Mouse (Mus musculus): ENCODE results near the gene Il31ra. TPM values are rescaled to one million over a fixed set of nuclear protein-coding genes. Genes with fewer than 3 reads are reported as not detected.

The Il31ra gene
- polyA plus RNA-seq, 1 experiment, result not detected

DNA sequence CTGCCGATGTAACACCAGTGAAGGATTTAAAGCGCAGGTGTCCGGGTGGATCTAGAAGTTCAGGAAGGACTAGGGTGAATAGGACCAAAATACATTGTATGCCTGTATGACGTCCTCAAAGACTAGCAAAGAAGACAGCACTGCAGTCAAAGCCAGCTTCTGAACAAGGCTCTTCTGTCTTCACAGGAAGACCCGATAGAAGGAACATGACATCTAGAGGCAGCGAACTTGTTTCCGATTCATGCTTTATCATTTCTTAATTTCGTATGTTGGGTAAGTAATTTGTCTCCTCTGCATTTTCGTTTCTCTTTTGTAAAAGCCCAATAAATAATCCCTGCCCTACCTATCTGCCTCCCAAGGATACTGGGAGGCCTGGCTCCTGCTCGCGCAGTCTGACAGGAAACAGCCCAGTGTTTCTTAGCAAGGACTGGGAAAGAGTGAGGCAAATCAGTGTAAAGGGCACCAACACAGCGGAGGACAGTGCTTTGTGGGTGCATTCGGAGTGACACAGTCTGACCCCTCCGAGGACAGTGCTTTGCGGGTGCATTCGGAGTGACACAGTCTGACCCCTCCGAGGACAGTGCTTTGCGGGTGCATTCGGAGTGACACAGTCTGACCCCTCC is 121.6 kb downstream of the Il31ra start:
- no peak overlapping the region for H3K4me3 ChIP-seq
- TF ChIP-seq SRF (IDR thresholded peaks at IDR 0.05; ENCODE audit: control insufficient read depth, insufficient read length, low read depth) (no peak), CEBPB (IDR thresholded peaks at IDR 0.05; ENCODE audit: insufficient read depth, poor library complexity, severe bottlenecking) (no peak), MYOG (IDR thresholded peaks at IDR 0.05; ENCODE audit: control insufficient read depth in 1 of 3, insufficient read depth in 1 of 3, insufficient read length in 2 of 3, low read depth in 2 of 3) (no peak), REST (IDR thresholded peaks at IDR 0.05; ENCODE audit: insufficient read depth, insufficient read length) (no peak), POLR2A (IDR thresholded peaks at IDR 0.05; ENCODE audit: insufficient read length, low read depth) (no peak), USF1 (IDR thresholded peaks at IDR 0.05; ENCODE audit: low read depth) (no peak), TCF12 (IDR thresholded peaks at IDR 0.05; ENCODE audit: insufficient read depth, poor library complexity, severe bottlenecking) (no peak), MAX (IDR thresholded peaks at IDR 0.05; ENCODE audit: low read depth) (no peak), TCF3 (IDR thresholded peaks at IDR 0.05; ENCODE audit: insufficient read length, low read depth) (no peak)

GRCm38 (mm10) chr13:112471201-112471600 is 123.0 kb downstream of the Il31ra start:
- peaks cover 86% of the 10 kb centered on the region for H3K79me2 ChIP-seq (ENCODE audit: control insufficient read depth, insufficient read depth)

More for the DNA sequence above, 121.6 kb downstream of the Il31ra start:
- Histone ChIP-seq H3ac (ENCODE audit: control insufficient read depth, insufficient read length) (no peak overlapping the region), H3K36me3 (ENCODE audit: control insufficient read depth, insufficient read depth) (peaks cover 21% of the 10 kb centered on the region), H3K4me2 (ENCODE audit: low read depth) (no peak overlapping the region), H3K79me2 (ENCODE audit: control insufficient read depth, insufficient read depth) (peaks cover 72% of the 10 kb centered on the region), H3K27me3 (ENCODE audit: control insufficient read depth, insufficient read depth, insufficient read length) (no peaks in the 10 kb centered on the region)

More at GRCm38 (mm10) chr13:112471201-112471600, 123.0 kb downstream of the Il31ra start:
- Histone ChIP-seq H3K4me2 (ENCODE audit: low read depth) (no peak overlapping the region), H3K27me3 (ENCODE audit: control insufficient read depth, insufficient read depth, insufficient read length) (no peaks in the 10 kb centered on the region), H3ac (ENCODE audit: control insufficient read depth, insufficient read length) (no peak overlapping the region), H3K4me3 (no peak overlapping the region), H3K36me3 (ENCODE audit: control insufficient read depth, insufficient read depth) (peaks cover 19% of the 10 kb centered on the region)
- no peak for TF ChIP-seq USF1 (IDR thresholded peaks at IDR 0.05; ENCODE audit: low read depth)
- TF ChIP-seq E2F4 (IDR thresholded peaks at IDR 0.05; ENCODE audit: insufficient read depth), result no peak
- no peak for TF ChIP-seq MYOD1 (IDR thresholded peaks at IDR 0.05; ENCODE audit: control insufficient read depth in 1 of 3, insufficient read length in 2 of 3, low read depth in 2 of 3)
- no peak for TF ChIP-seq POLR2A (IDR thresholded peaks at IDR 0.05; ENCODE audit: insufficient read length, low read depth)
- TF ChIP-seq MYOG (IDR thresholded peaks at IDR 0.05; ENCODE audit: control insufficient read depth in 1 of 3, insufficient read depth in 1 of 3, insufficient read length in 2 of 3, low read depth in 2 of 3), result no peak
- no peak for TF ChIP-seq TCF12 (IDR thresholded peaks at IDR 0.05; ENCODE audit: insufficient read depth, poor library complexity, severe bottlenecking)

Other genes with a start within 250 kb of the Il31ra start
- gene Il6st, start 130.3 kb downstream of the Il31ra start, polyA plus RNA-seq (2012; fragmentation: generic; extraction: Trizol), result 50.6 TPM
- not detected for gene Ddx4, start 58.1 kb upstream of the Il31ra start, polyA plus RNA-seq (2012; fragmentation: generic; extraction: Trizol)
- gene Slc38a9, start 66.4 kb upstream of the Il31ra start, polyA plus RNA-seq (2012; fragmentation: generic; extraction: Trizol), result 3.7 TPM
- gene Plpp1, start 206.4 kb upstream of the Il31ra start, polyA plus RNA-seq (2012; fragmentation: generic; extraction: Trizol), result 133 TPM